Mouse (Mus musculus): ENCODE data around the gene Myh9.

Myh9 gene

GRCm38 (mm10) chr15:77811099-77811760 lies 30.7 kb downstream of the Myh9 start:
- DNase-seq (ENCODE audit: inconsistent age in 2 of 2, low spot score in 1 of 2): no peak

- DNase-seq (ENCODE audit: inconsistent age in 2 of 2, low spot score in 1 of 2): no peak
Observed at GRCm38 (mm10) chr15:77810416-77811098, 31.4 kb downstream of the Myh9 start.

- no peak for DNase-seq (ENCODE audit: inconsistent age in 2 of 2, low spot score in 1 of 2)
Observed at GRCm38 (mm10) chr15:77809434-77809833, 32.5 kb downstream of the Myh9 start.

DNA sequence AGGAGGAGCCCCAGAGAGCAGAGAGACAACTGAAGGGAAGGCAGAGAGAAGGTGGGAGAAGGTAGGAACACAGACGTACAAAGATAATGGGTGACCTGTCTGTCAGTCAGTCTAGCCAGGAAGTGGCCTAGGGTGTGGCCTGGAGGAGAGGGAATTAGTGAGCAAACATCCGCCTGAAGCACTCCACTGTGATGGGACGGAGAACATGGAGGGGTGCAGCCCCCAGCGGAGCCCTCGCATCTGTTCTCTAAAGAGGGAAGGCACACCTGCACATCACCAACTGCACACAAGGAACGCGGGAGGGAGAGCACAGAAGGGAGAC lies 34.8 kb downstream of the Myh9 start:
- DNase-seq (ENCODE audit: inconsistent age in 2 of 2, low spot score in 1 of 2): peak in 1 of 2 experiments; percentile 39

DNA sequence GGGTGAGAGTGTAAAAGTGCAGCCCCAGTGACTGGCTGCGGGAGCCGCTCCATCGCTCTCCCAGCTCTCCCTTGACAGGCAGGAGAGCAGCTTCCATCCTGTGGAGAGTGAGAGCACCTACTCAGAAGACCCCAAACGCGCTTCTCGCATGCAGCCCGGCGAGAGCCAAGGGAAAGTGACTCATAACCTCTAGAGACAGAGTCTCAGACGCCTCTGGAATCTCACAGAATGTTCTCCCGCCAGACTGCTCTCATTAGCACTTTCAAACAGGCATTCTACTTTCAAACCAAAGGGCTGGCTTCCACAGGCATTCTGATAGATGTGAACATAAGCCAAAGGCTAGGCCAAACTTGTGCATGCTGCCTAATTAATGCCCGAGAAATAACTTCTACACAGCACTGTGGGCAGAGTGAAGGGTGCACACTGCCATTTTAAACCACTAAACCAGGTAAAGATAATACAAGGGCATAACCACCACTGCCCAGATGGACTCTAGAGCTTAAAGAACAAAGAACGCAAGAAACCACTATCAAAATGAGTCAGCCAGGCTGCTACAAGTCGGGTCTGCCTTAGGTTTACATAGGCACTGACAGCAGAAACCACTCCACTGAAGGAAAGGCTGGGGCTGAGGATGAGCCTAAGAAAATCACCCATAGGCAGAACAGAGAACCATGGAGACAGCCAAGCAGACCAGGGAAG lies 35.3 kb downstream of the Myh9 start:
- no peak for DNase-seq (ENCODE audit: inconsistent age in 2 of 2, low spot score in 1 of 2)

- DNase-seq (ENCODE audit: inconsistent age in 2 of 2, low spot score in 1 of 2): no peak
Observed at GRCm38 (mm10) chr15:77805657-77806056, 36.3 kb downstream of the Myh9 start.

DNA sequence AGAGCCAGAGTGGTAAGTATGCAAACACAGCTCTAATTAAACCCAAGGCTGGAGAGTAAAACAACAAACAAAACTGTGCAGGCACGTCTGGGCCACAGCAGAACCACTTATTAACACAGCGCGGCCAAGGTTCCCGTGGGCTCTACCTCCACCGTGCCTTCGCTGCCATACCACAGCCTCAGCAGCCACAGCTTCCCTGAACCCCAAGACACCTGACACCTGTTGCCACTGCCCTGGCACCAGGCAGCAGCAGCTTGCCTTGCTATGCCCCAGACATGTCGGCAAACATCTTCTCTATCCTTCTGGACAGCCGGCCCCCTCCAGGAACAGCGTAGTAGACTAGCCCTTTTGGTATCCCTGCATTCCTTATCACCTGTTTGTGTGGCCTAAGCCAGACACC lies 37.0 kb downstream of the Myh9 start:
- no peak for DNase-seq (ENCODE audit: inconsistent age in 2 of 2, low spot score in 1 of 2)

GRCm38 (mm10) chr15:77804460-77804859 lies 37.5 kb downstream of the Myh9 start:
- DNase-seq (ENCODE audit: inconsistent age in 2 of 2, low spot score in 1 of 2): peak in 1 of 2 experiments; percentile 45

- DNase-seq (ENCODE audit: inconsistent age in 2 of 2, low spot score in 1 of 2): peak in 1 of 2 experiments; percentile 71
Observed at GRCm38 (mm10) chr15:77803747-77804146, 38.2 kb downstream of the Myh9 start.

GRCm38 (mm10) chr15:77802992-77803391 lies 39.0 kb downstream of the Myh9 start:
- no peak for DNase-seq (ENCODE audit: inconsistent age in 2 of 2, low spot score in 1 of 2)

DNA sequence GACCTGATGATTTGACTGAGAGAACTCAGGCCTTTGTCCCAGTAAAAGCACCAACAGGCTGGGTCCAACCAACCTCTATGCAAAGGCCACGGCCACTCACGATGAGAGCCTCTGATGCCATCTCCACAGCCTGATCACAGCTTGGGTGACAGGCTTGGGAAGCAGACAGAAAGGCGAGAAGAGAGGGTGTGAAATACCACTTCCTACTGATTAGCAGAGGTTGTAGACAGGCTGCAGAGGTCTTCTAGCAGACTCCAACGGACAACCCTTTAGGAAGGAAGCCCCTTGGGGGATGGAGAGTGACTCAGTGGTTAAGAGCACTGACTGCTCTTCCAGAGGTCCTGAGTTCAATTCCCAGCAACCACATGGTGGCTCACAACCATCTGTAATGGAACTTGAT lies 40.8 kb downstream of the Myh9 start:
- DNase-seq (ENCODE audit: inconsistent age in 2 of 2, low spot score in 1 of 2): no peak

- DNase-seq (ENCODE audit: inconsistent age in 2 of 2, low spot score in 1 of 2): peak; percentile 93 to 96
Observed at GRCm38 (mm10) chr15:77800511-77800910, 41.5 kb downstream of the Myh9 start.

DNA sequence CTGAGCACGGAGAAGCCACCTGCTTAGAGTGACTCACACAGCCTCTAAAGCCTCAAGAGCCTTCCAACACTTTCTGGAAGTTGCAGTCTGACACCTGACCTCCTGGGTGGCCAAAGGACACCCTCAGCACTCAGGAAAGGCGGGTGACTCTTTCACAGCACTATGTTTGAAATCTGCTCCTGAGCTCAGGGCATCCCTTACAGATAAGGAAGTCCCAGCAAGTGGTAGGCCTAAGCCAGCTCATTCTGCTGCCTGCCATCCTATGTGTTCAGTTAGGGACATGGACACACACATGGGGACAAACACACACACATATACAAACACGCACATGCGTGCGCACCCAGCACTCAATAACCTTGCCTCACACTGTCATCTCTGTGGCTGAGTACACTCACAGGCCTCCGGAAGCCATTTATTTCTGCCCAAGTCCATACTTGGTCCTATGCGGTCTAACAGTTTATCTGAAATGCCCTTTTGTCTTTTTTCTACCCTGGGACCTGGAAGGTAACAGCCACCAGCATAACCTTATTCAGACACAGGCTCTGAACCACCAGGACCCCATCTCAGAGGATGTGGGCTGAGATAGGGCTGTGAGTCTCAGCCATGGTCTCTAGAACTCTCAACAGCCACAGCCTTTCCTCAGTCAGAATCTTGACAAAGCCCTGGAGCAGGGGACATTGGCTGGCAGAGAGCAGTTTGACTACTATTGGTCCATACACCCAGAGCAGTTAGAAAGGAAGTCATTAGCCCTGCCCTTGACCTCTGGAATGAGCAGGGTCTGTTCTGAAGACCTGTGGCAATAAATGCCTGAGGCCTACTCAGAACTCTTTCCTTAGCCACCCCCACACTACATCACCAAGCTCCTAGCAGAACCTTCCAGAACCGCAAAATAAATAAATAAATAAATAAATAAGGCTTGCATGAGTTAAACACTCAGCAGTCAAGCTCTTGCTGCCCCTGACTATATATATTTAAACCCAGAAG lies 42.2 kb downstream of the Myh9 start:
- DNase-seq (ENCODE audit: inconsistent age in 2 of 2, low spot score in 1 of 2): peak in 1 of 2 experiments; percentile 61

GRCm38 (mm10) chr15:77798664-77799490 lies 43.1 kb downstream of the Myh9 start:
- DNase-seq (ENCODE audit: inconsistent age in 2 of 2, low spot score in 1 of 2): peak; percentile 75 to 82

DNA sequence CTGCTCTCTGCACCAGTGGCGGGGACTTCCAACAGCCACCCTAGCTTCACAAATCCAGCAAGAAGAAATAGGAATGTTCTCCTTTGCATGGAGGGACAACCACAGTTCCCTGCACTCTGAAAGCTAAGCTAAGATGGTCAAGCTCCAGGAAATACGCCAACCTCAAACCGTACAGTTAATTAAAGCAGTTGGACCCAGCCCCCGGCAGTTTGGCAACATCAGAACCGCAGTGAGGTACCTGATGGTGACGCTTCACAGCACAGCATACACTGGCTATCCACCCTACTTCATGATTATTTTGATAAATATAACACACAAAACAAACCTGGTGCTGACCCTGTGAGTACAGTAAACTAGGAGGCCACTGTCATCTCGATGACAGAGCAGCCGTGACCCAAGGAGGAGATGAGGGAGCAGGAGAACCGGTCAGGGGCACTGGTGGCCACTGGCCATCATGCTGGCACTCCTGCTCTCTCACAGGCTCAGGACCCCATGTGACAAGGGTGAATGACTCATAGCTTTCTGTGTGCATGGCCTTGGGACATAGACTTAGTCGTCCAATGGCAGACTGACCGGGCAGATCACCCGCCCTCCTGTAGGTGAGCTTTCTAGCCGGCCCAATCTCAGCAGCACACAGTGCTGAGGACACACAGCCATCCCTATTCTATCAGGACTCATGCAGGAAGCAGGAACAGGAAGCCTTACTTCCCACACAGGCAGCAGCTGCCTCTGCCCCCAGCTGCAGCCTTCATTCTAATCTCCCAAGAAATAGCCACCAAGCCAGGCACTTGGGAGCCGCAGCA lies 44.2 kb downstream of the Myh9 start:
- peak; percentile 89 to 92 for DNase-seq (ENCODE audit: inconsistent age in 2 of 2, low spot score in 1 of 2)

- DNase-seq (ENCODE audit: inconsistent age in 2 of 2, low spot score in 1 of 2): no peak
Observed at GRCm38 (mm10) chr15:77796409-77797035, 45.5 kb downstream of the Myh9 start.

- DNase-seq (ENCODE audit: inconsistent age in 2 of 2, low spot score in 1 of 2): peak in 1 of 2 experiments; percentile 70
Observed at GRCm38 (mm10) chr15:77794908-77795356, 47.0 kb downstream of the Myh9 start.

DNA sequence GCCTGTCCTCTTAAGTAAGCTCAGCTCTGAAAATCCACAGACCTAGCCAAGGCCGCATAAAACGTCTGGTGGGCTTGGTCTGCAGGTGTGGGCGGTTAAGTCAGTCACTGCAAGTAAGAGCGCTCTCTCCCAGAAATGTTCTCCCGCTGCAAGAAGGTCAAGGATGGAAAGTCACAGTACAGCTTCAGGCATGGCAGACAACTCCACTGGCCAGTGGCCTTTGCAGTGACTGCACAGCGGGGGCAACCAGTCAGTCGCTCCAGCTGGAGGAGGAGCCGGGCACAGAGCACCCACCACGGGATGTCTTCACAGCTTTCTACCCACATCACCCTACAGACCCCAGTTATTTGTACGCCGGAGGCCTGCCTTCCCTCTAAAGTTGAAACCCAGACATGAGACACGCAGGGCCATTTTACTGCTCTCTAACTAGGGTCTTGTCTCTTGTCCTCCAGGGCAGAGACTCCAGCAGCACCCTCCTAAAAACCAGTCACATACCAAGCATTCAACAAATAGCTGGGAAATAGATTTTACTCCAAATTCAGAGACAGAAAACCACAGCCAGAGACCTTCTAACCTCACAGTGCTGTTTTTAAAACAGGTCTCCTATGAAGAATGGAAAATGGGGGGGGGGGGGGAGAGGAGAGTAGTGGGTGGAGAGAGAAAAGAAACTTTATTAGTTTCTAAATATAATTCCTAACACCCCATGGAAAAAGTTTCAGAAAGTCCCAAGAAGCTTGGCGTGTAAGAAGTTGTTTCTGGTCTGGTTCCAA lies 47.7 kb downstream of the Myh9 start:
- peak in 1 of 2 experiments; percentile 66 for DNase-seq (ENCODE audit: inconsistent age in 2 of 2, low spot score in 1 of 2)
